ENCODE assay signal across 10 mouse cellular contexts in the genomic region with DNA sequence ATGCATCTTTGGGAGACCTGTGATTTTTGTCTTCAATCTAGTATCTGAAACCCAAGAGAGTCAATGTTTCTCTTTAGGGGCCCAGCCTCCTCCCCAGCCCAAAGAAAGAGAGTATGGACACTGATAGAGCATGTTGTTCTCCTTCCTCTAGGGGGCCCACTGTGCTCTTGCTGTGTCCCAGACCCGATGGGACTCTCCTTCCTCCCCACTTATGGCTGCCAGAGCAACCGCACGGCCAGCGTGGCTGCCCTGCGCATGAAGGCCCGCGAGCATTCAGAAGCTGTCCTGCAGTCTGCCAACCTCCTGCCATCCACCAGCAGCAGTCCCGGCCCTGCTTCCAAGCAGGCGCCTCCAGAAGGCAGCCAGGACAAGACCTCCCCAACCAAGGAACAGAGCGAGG. TPM values are rescaled to one million over a fixed set of nuclear protein-coding genes. Genes with fewer than 3 reads are reported as not detected.
A peak's percentile ranks its signal among the peaks of the same experiment; 100 is the strongest.
DNase-seq lines count a peak whose midpoint lies in the region; ATAC-seq and TF ChIP-seq lines count a peak whose summit lies in the region.
"Had no signal": no experiment of that assay in that cellular context is flagged by ENCODE, and none has a peak within 500 bp of the region (broad histone marks: within the 10 kb centered on the region; RNA-seq: fewer than 3 reads in every experiment).

No protein-coding gene starts in this region.

- no peak overlapping the region for H3K27ac ChIP-seq in hindbrain, embryonic 11.5 days (ENCODE audit: low read depth, low read length)
- H3K27ac ChIP-seq in hindbrain, embryonic 14.5 days, result no peak overlapping the region
- H3K27ac ChIP-seq in heart, postnatal 0 days (ENCODE audit: low read depth), result no peak overlapping the region

- DNase-seq in hindbrain, embryonic 11.5 days (ENCODE audit: low spot score), result peak; percentile 7
- DNase-seq in hindbrain, embryonic 14.5 days (ENCODE audit: low spot score), result no peak
- DNase-seq in A20 (ENCODE audit: low read depth, low spot score) (peak; percentile 36), ZHBTc4 (ENCODE audit: low read depth, low spot score) (peak; percentile 56), adipocyte (ENCODE audit: low spot score) (no peak)
- peak; percentile 43 for DNase-seq in heart, postnatal 0 days (ENCODE audit: low spot score)
- no peak for DNase-seq in right cerebral cortex, adult 18-20 months
- DNase-seq: spleen, adult 18-20 months had no signal

- TF ChIP-seq CTCF in heart, postnatal 0 days (IDR thresholded peaks at IDR 0.05; ENCODE audit: low read depth), result peak; percentile 46

- no peaks in the 10 kb centered on the region for H3K36me3 ChIP-seq in hindbrain, embryonic 11.5 days (ENCODE audit: control insufficient read depth, insufficient read depth, low read length)
- no peaks in the 10 kb centered on the region for H3K36me3 ChIP-seq in hindbrain, embryonic 14.5 days (replicated peaks; ENCODE audit: control insufficient read depth, insufficient read depth)
- H3K36me3 ChIP-seq in heart, postnatal 0 days (replicated peaks; ENCODE audit: control insufficient read depth, insufficient read depth, low read length), result no peaks in the 10 kb centered on the region

- no peak overlapping the region for H3K4me2 ChIP-seq in hindbrain, embryonic 11.5 days (replicated peaks; ENCODE audit: low read depth, low read length)
- H3K4me2 ChIP-seq in hindbrain, embryonic 14.5 days (replicated peaks), result no peak overlapping the region
- peak overlapping the region; percentile 18; the same call in 1 of the 2 replicates for H3K4me2 ChIP-seq in heart, postnatal 0 days (ENCODE audit: low read depth, low read length)

- no peaks in the 10 kb centered on the region for H3K4me1 ChIP-seq in hindbrain, embryonic 11.5 days (replicated peaks; ENCODE audit: control insufficient read depth, insufficient read depth, low read length)
- no peaks in the 10 kb centered on the region for H3K4me1 ChIP-seq in hindbrain, embryonic 14.5 days (replicated peaks; ENCODE audit: control insufficient read depth, insufficient read depth, low read length)
- H3K4me1 ChIP-seq in heart, postnatal 0 days (ENCODE audit: control insufficient read depth, insufficient read depth), result peaks cover 4% of the 10 kb centered on the region; the same call in 1 of the 2 replicates

- TF ChIP-seq EP300 in heart, postnatal 0 days (IDR thresholded peaks at IDR 0.05; ENCODE audit: low read depth), result no peak

- no peak overlapping the region for H3K4me3 ChIP-seq in hindbrain, embryonic 11.5 days (ENCODE audit: low read depth, low read length)
- H3K4me3 ChIP-seq in hindbrain, embryonic 14.5 days (replicated peaks; ENCODE audit: low read length), result no peak overlapping the region
- no peak overlapping the region; the same call in 1 of the 2 replicates for H3K4me3 ChIP-seq in heart, postnatal 0 days (ENCODE audit: low read depth, low read length)

- no peak overlapping the region for H3K9ac ChIP-seq in hindbrain, embryonic 11.5 days (ENCODE audit: low read depth, low read length)
- H3K9ac ChIP-seq in hindbrain, embryonic 14.5 days, result no peak overlapping the region
- H3K9ac ChIP-seq in heart, postnatal 0 days (replicated peaks; ENCODE audit: low read depth, low read length), result no peak overlapping the region

- WGBS in hindbrain, embryonic 11.5 days, result 47% methylated on average over 10 of the region's 10 CpGs
- WGBS in hindbrain, embryonic 14.5 days, result 55% methylated on average over 10 of the region's 10 CpGs
- WGBS in heart, postnatal 0 days, result 28% methylated on average over 10 of the region's 10 CpGs

- no peaks in the 10 kb centered on the region for H3K27me3 ChIP-seq in hindbrain, embryonic 11.5 days (ENCODE audit: control insufficient read depth, insufficient read depth, low read length)
- H3K27me3 ChIP-seq in hindbrain, embryonic 14.5 days (ENCODE audit: control insufficient read depth, insufficient read depth, low read length), result no peaks in the 10 kb centered on the region
- H3K27me3 ChIP-seq in heart, postnatal 0 days (ENCODE audit: control insufficient read depth, insufficient read depth, low read length), result no peaks in the 10 kb centered on the region

- no peak for ATAC-seq in hindbrain, embryonic 11.5 days (ENCODE audit: low FRiP score)
- ATAC-seq in hindbrain, embryonic 14.5 days (ENCODE audit: low FRiP score), result no peak
- ATAC-seq in heart, postnatal 0 days (ENCODE audit: insufficient read depth, low read depth), result 0 out of 2 replicates have a peak, but pooled peaks have one; percentile 47
- ATAC-seq in frontal cortex, adult (ENCODE audit: low TSS enrichment), result no peak

- no peaks in the 10 kb centered on the region for H3K9me3 ChIP-seq in hindbrain, embryonic 11.5 days (ENCODE audit: control insufficient read depth, low read length)
- H3K9me3 ChIP-seq in hindbrain, embryonic 14.5 days (ENCODE audit: control insufficient read depth, low read length), result no peaks in the 10 kb centered on the region
- no peaks in the 10 kb centered on the region for H3K9me3 ChIP-seq in heart, postnatal 0 days (replicated peaks; ENCODE audit: control insufficient read depth, low read length)

RNA-seq across cellular contexts. Expression of a gene that starts 29.4 kb away (rescaled TPM):
- polyA plus RNA-seq in hindbrain, embryonic 11.5 days (2014; fragmentation: Nextera tagmentation; extraction: Ambion mirVana), result 13.2 and 18.2 TPM in 2 replicates
- polyA plus RNA-seq in hindbrain, embryonic 14.5 days (2014; fragmentation: Nextera tagmentation; extraction: Ambion mirVana), result 56.5 and 63.2 TPM in 2 replicates
- not detected in 2 replicates for total RNA-seq in heart, postnatal 0 days (2014; rRNA removed; ENCODE audit: low replicate concordance)
- 0.08 TPM in 1 of 2 replicates, not detected in the other for polyA plus RNA-seq in heart, postnatal 0 days (2015; fragmentation: Nextera tagmentation; extraction: Ambion mirVana)
- polyA plus RNA-seq: gonadal fat pad, adult 2 months had no signal

RNA-seq across cellular contexts. Expression of a gene that starts 56.5 kb away (rescaled TPM):
- 0.06 and 0.17 TPM in 2 replicates for polyA plus RNA-seq in hindbrain, embryonic 11.5 days (2014; fragmentation: Nextera tagmentation; extraction: Ambion mirVana)
- 0.04 and 0.17 TPM in 2 replicates for polyA plus RNA-seq in hindbrain, embryonic 14.5 days (2014; fragmentation: Nextera tagmentation; extraction: Ambion mirVana)
- 19.4 and 22.8 TPM in 2 replicates for total RNA-seq in heart, postnatal 0 days (2014; rRNA removed; ENCODE audit: low replicate concordance)
- 11.2 and 12.1 TPM in 2 replicates for polyA plus RNA-seq in heart, postnatal 0 days (2015; fragmentation: Nextera tagmentation; extraction: Ambion mirVana)

Comparison
In these comparisons a context has a peak if more than half of its experiments do, and no peak if none do; other contexts are left out.
1. DNase-seq: peak in hindbrain, embryonic 11.5 days (single experiment), A20 (single experiment), ZHBTc4 (single experiment) and heart, postnatal 0 days (single experiment); none in hindbrain, embryonic 14.5 days (single experiment), adipocyte (single experiment) and right cerebral cortex, adult 18-20 months (single experiment).
2. RNA of a gene that starts 29.4 kb away (polyA plus RNA-seq): 56.5 to 63.2 TPM in hindbrain, embryonic 14.5 days and 13.2 to 18.2 TPM in hindbrain, embryonic 11.5 days; 0.08 TPM in heart, postnatal 0 days; every median in the first group is over 10 times any median in the second.
3. RNA of a gene that starts 56.5 kb away (polyA plus RNA-seq): 11.2 to 12.1 TPM in heart, postnatal 0 days; 0.04 to 0.17 TPM in hindbrain, embryonic 14.5 days and 0.06 to 0.17 TPM in hindbrain, embryonic 11.5 days; every median in the first group is over 10 times any median in the second.